Mouse (Mus musculus) forebrain, embryonic 13.5 days (tissue): Measurements from ENCODE around the gene Spast. TPM values are rescaled to one million over a fixed set of nuclear protein-coding genes. Genes with fewer than 3 reads are reported as not detected.
"Not testable (repeated sequence)": the region's sequence is repeated elsewhere in the genome, so short reads cannot be mapped to it uniquely, and the experiment has no call there.

Experiments
- ATAC-seq: fragments of 200-750 bp; cut with Nextera tagmentation; 2 replicates; pipeline ENCODE4 v1.8.0; 2017
- H3K27ac ChIP-seq: fragments of 300-500 bp; sonication (generic); 2 replicates; pipeline ENCODE4 v1.5.1; 2015; ENCODE audit warnings: inconsistent platforms, mild to moderate bottlenecking, moderate library complexity
- H3K27me3 ChIP-seq: fragments of 300-500 bp; sonication (generic); 2 replicates; pipeline ENCODE4 v1.6.1; 2015; ENCODE audit warnings: mild to moderate bottlenecking, inconsistent platforms
- H3K36me3 ChIP-seq: fragments of 300-500 bp; sonication (generic); 2 replicates; pipeline ENCODE4 v1.6.1; 2015; ENCODE audit warnings: mild to moderate bottlenecking, inconsistent platforms; ENCODE audit not compliant: poor library complexity, severe bottlenecking
- H3K4me1 ChIP-seq: fragments of 300-500 bp; sonication (generic); 2 replicates; pipeline ENCODE4 v1.6.1; 2015; ENCODE audit warnings: inconsistent platforms
- H3K4me2 ChIP-seq: fragments of 300-500 bp; sonication (generic); 2 replicates; pipeline ENCODE4 v1.6.1; 2015; ENCODE audit warnings: inconsistent platforms, mild to moderate bottlenecking, moderate library complexity
- H3K4me3 ChIP-seq: fragments of 300-500 bp; sonication (generic); 2 replicates; pipeline ENCODE4 v1.5.1; 2015; ENCODE audit warnings: mild to moderate bottlenecking, inconsistent platforms
- H3K9ac ChIP-seq: fragments of 300-500 bp; sonication (generic); 2 replicates; pipeline ENCODE4 v1.6.1; 2015; ENCODE audit warnings: mild to moderate bottlenecking, inconsistent platforms
- H3K9me3 ChIP-seq: fragments of 300-500 bp; sonication (generic); replicated peaks from 2 replicates; pipeline ENCODE4 v1.6.1; 2016; ENCODE audit warnings: inconsistent platforms
- WGBS: fragments of 180-500 bp; shearing (Covaris S2); methylation state at CpG from one replicate; pipeline ENCODE4 v1.1.7; 2015; 5-methylcytosine and 5-hydroxymethylcytosine counted together
- polyA plus RNA-seq: library from polyadenylated mRNA; unstranded; fragments of >200 nt; fragmentation: Nextera tagmentation; extraction: Ambion mirVana; gene quantifications from 2 replicates; pipeline ENCODE4 v1.2.1, GENCODE M21; 2015

Gene Spast
- polyA plus RNA-seq, 1 experiment from 2014 or later: 25.7 TPM

DNA sequence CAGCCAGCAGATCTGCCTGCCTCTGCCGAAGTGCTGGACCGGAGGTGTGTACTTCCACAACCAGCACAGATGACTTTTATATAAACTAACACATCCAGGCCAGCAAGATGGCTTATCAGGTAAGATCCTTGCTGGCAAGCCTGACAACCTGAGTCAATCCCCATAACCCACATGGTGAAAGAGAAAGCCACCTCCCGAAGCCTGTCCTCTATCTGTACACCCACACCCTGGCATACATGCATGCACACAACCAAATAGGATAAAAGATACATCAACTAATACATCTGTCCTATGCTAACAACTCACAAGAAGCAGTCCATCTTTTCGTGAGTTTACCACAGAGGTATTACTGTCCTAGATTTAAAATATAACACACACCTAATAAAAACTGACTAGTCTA, 34.7 kb upstream of the Spast start:
- Histone ChIP-seq H3K9me3 (no peaks in the 10 kb centered on the region), H3K4me3 (no peak overlapping the region), H3K4me1 (no peaks in the 10 kb centered on the region), H3K9ac (no peak overlapping the region), H3K27ac (no peak overlapping the region), H3K4me2 (no peak overlapping the region), H3K36me3 (peaks cover 74% of the 10 kb centered on the region), H3K27me3 (no peaks in the 10 kb centered on the region)
- WGBS: 98% methylated on average over 4 of the region's 4 CpGs
- ATAC-seq: no peak

- ATAC-seq: no peak
- H3K9me3 ChIP-seq: no peaks in the 10 kb centered on the region
- no peak overlapping the region for H3K27ac ChIP-seq
- no peaks in the 10 kb centered on the region for H3K4me1 ChIP-seq
- no peak overlapping the region for H3K9ac ChIP-seq
- H3K4me2 ChIP-seq: no peak overlapping the region
- H3K27me3 ChIP-seq: no peaks in the 10 kb centered on the region
- 94% methylated on average over 4 of the region's 4 CpGs for WGBS
- peaks cover 74% of the 10 kb centered on the region for H3K36me3 ChIP-seq
- no peak overlapping the region for H3K4me3 ChIP-seq
Measured at GRCm38 (mm10) chr17:74305616-74306015, 33.2 kb upstream of the Spast start.

GRCm38 (mm10) chr17:74306021-74306420, 32.8 kb upstream of the Spast start:
- H3K36me3 ChIP-seq: peaks cover 72% of the 10 kb centered on the region
- no peaks in the 10 kb centered on the region for H3K27me3 ChIP-seq
- no peaks in the 10 kb centered on the region for H3K9me3 ChIP-seq
- no peaks in the 10 kb centered on the region for H3K4me1 ChIP-seq
- H3K9ac ChIP-seq: no peak overlapping the region
- no peak overlapping the region for H3K4me3 ChIP-seq
- no peak overlapping the region for H3K27ac ChIP-seq
- H3K4me2 ChIP-seq: no peak overlapping the region
- no peak for ATAC-seq
- 93% methylated on average over 1 of the region's 1 CpGs for WGBS

DNA sequence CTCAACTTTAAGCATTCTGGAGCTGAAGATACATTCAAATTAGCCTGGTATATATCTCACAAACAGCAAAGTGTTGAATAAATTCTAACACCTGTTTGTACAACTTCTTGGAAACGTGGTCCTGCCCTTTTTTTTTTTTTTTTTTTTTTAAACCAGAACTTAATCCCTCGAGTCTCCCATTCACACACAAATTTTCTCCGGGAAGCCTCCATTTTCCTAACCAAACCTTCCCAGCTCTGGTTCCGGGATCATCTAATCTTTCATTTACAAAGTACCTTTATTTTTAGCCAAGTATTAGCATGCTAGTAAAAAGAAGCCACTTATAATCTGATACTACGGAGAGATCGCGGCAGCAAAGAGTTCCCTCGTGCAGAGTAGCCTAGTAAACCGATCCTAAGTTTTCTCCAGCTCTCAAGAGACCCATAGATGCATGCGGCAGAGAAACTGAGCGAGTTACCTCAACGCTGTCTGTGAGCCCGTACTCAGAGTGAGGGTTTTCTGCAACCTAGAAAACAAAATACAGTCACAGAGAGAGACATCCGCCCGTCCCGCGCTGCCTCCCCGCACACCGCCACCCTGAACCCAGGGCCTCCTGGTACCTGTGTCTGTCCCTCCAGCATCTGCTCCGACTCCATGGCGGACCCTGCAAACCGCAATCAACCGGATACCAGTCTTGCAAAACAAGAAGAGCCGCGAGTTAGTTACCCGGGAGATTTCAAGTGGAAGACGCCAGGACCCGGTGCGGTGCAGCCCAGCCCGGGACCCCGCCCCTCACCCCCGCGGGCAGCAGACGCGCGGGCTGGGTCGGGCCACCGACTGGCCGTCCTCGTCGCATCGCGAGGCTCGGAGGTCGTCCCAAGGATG, 23.1 kb upstream of the Spast start:
- no peak; the same call in 1 of the 2 replicates for ATAC-seq

DNA sequence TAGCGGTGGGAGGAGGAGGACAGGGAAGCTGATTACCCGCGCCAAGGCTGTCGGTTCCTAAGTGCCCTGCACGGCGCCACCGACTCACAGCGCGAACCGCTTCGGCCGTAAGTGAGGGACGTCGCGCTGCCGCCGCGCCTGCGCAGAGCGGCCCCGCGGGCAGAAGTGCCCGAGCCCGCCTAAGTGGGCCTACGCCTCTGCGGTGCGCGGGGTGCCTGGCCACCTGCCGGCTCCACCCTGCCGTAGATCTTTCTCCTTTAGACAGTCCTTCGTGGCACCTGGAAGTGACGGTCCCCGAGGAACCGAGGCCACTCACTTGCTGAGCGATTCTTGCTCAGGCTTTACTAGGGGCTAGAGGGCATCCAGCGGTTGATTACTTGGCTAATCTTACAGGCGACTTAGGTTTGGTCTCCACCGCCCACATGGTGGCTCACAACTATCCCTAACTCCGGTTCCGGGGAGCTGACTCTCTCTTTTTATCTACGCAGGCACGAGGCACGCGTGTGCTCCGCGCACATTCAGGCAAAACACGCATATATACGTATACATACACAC, 22.4 kb upstream of the Spast start:
- under 1% methylated on average over 47 of the region's 48 CpGs for WGBS
- peak overlapping the region; percentile 83 for H3K4me3 ChIP-seq

More for the DNA sequence above, 23.1 kb upstream of the Spast start:
- H3K4me3 ChIP-seq: peak overlapping the region; percentile 83
- no peaks in the 10 kb centered on the region for H3K9me3 ChIP-seq
- H3K4me1 ChIP-seq: peaks cover 17% of the 10 kb centered on the region
- peak overlapping the region; percentile 89 for H3K27ac ChIP-seq
- WGBS: under 1% methylated on average over 45 of the region's 45 CpGs
- H3K27me3 ChIP-seq: no peaks in the 10 kb centered on the region
- peaks cover 22% of the 10 kb centered on the region for H3K36me3 ChIP-seq
- peak overlapping the region; percentile 82 for H3K9ac ChIP-seq
- peak overlapping the region; percentile 80 for H3K4me2 ChIP-seq

DNA sequence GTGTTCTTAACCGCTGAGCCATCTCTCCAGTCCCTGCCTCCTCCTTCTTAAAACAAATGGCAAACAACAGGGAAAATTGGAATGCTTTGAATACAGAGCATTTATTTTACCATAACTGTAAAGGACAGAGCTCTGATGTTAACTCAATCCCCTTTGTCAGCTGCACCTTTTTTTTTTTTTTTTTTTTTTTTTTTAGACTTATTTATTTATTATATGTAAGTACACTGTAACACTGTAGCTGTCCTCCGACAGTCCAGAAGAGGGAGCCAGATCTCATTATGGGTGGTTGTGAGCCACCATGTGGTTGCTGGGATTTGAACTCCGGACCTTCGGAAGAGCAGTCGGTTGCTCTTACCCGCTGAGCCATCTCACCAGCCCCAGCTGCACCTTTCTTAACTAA, 20.1 kb upstream of the Spast start:
- no peaks in the 10 kb centered on the region for H3K9me3 ChIP-seq
- no peak overlapping the region for H3K4me3 ChIP-seq
- peaks cover 17% of the 10 kb centered on the region for H3K4me1 ChIP-seq
- ATAC-seq: no peak
- H3K36me3 ChIP-seq: peaks cover 7% of the 10 kb centered on the region; the same call in 1 of the 2 replicates
- no peak overlapping the region for H3K27ac ChIP-seq
- no peak overlapping the region for H3K9ac ChIP-seq
- WGBS: 90% methylated on average over 6 of the region's 6 CpGs
- no peaks in the 10 kb centered on the region for H3K27me3 ChIP-seq
- H3K4me2 ChIP-seq: no peak overlapping the region

More for the DNA sequence above, 22.4 kb upstream of the Spast start:
- Histone ChIP-seq H3K9ac (peak overlapping the region; percentile 82), H3K4me1 (peaks cover 17% of the 10 kb centered on the region), H3K4me2 (peak overlapping the region; percentile 80), H3K27ac (peak overlapping the region; percentile 89), H3K36me3 (peaks cover 19% of the 10 kb centered on the region), H3K9me3 (no peaks in the 10 kb centered on the region), H3K27me3 (no peaks in the 10 kb centered on the region)
- peak; percentile 98 for ATAC-seq

- no peak overlapping the region for H3K27ac ChIP-seq
- no peak for ATAC-seq
- no peaks in the 10 kb centered on the region for H3K36me3 ChIP-seq
- 53% methylated on average over 5 of the region's 5 CpGs for WGBS
- H3K9me3 ChIP-seq: no peaks in the 10 kb centered on the region
- H3K27me3 ChIP-seq: no peaks in the 10 kb centered on the region
- no peak overlapping the region for H3K4me3 ChIP-seq
- H3K4me1 ChIP-seq: no peaks in the 10 kb centered on the region
- no peak overlapping the region for H3K4me2 ChIP-seq
- H3K9ac ChIP-seq: no peak overlapping the region
Measured at GRCm38 (mm10) chr17:74322400-74323054, 16.3 kb upstream of the Spast start.

- Histone ChIP-seq H3K36me3 (no peaks in the 10 kb centered on the region), H3K4me3 (no peak within 1 kb of the TSS), H3K27me3 (no peaks in the 10 kb centered on the region), H3K4me1 (no peaks in the 10 kb centered on the region), H3K9me3 (no peaks in the 10 kb centered on the region), H3K4me2 (no peak within 1 kb of the TSS), H3K27ac (no peak within 1 kb of the TSS), H3K9ac (no peak within 1 kb of the TSS)
- no peak for ATAC-seq
- WGBS: 82% methylated on average over 2 of the region's 2 CpGs
Measured at GRCm38 (mm10) chr17:74323844-74324243, 14.9 kb upstream of the Spast start, which contains the start of gene Dpy30. Gene Dpy30 (minus strand): TSS chr17:74323944.

GRCm38 (mm10) chr17:74327195-74327594, 11.6 kb upstream of the Spast start:
- not testable (repeated sequence) for H3K27me3 ChIP-seq, H3K9me3 ChIP-seq, ATAC-seq, H3K9ac ChIP-seq, H3K36me3 ChIP-seq, H3K4me2 ChIP-seq, H3K4me1 ChIP-seq, H3K4me3 ChIP-seq, H3K27ac ChIP-seq
- 87% methylated on average over 7 of the region's 7 CpGs for WGBS

GRCm38 (mm10) chr17:74328146-74328545, 10.6 kb upstream of the Spast start:
- not testable (repeated sequence) for H3K27ac ChIP-seq, H3K4me1 ChIP-seq, H3K9me3 ChIP-seq, H3K4me2 ChIP-seq, H3K27me3 ChIP-seq, ATAC-seq, H3K9ac ChIP-seq, H3K4me3 ChIP-seq, H3K36me3 ChIP-seq
- WGBS: 43% methylated on average over 2 of the region's 2 CpGs

DNA sequence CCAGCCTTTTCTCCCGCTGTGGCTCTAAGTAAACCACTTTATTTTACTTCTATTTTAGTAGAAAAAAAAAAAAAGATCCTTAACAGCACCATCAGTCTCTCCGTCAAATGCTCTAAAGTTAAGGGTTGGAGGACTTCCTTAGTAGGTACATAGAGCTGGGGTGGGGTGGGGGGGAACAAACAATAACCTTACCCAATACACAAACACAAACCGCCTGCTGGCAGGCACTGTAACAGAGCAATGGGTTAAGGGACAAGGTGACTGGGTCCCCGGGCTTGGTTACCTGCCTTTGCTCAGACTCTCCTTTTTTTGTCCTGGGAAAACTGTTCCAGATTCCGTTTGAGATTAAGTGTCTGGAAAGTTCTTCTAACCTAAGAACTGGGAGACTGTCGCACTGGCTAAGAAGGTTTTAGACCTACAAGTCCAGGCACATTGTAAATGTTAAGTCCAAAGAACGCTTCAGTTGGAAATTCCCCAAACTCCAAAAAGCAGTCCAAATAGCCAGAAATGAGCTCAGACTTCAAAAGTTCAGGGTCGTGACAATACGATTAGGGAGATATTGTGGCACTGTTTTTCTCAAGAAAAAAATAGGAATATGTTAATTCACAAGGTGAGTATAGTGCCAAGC, 7.6 kb upstream of the Spast start:
- Histone ChIP-seq H3K27me3 (no peaks in the 10 kb centered on the region), H3K4me3 (no peak overlapping the region), H3K4me2 (no peak overlapping the region), H3K9ac (no peak overlapping the region), H3K36me3 (no peaks in the 10 kb centered on the region), H3K27ac (no peak overlapping the region), H3K9me3 (no peaks in the 10 kb centered on the region), H3K4me1 (no peaks in the 10 kb centered on the region)
- 82% methylated on average over 9 of the region's 9 CpGs for WGBS
- ATAC-seq: no peak
